Mouse (Mus musculus): ENCODE measurements around the gene Wfdc15a.

Wfdc15a gene

DNA sequence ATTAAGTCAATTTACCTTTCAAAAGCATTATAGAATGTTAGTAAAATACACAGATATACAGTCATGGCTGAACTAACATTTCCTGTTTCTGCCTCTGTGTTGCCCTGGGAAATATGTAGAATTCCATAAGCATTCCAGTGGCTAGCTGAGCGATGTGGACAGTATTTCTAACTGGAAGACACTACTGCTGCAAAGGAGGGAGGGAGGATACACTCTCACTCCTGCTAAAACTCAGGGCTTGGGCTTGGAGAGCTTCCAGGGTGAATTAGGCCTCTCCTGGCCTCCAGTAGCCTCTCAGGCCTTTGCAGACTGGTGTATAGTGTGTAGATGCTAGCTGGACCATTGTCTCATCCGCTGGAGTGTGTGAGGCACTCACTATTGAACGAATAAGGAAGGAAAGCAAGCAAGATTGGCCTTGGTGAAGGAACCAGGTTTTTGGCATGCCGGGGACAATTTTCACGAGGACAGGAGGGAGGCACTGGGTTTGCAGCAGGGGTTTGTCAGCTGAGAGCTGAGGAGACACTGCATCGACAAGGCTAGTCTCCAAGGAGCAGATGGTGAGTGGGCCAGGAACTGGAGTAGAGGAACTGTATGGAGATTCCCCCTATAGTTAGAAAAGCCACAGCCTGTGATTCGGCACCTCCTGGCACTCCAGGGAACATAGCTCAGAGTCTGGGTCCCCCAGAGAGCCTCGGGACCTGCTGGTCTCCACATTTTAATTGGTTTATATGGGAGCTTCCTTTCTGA is 25.1 kb downstream of the Wfdc15a start:
- no peak for DNase-seq

DNA sequence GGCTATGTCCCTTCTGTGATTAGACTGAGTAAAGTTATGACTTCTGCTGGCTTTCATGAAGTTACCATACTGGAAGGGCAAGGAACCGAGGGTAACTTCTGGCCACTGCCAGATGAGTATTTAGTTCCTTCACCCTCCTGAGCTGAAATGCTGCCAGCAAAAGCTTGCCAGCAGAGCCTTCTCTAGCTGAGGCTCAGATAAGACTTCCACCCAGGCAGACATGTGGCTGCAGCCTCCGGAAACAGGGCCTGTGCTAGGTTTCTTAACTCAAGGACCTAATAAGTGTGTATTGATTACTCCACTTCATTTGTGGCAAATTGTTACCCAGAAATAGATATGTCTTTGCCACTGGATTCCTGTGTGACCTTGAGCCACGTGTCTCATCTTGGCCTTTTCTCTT is 26.5 kb downstream of the Wfdc15a start:
- DNase-seq, result no peak

DNA sequence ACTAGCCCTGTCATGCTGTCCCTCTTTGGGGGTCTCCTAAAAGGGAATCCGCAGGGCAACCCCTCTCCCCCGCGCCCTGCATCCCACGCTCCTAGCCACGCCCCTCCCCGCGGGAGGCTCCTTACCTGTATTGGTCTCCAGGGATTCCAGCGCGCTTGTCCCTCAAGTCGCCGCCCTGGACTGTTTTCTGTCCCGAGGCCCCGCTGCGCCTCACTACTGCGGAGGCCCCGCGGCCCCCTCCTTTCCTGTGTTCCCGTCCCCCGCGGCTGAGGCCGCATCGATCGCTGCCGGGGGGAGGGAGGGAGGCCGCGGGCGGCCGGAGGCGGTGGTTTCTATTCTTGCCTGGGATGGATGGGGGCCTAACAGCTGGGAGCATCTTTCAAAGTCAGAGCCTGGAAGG is 29.0 kb downstream of the Wfdc15a start, which contains the start of gene Kcns1:
Kcns1 (minus strand) TSS at position 212 of the 400 bp plus-strand sequence.
- no peak for DNase-seq

DNA sequence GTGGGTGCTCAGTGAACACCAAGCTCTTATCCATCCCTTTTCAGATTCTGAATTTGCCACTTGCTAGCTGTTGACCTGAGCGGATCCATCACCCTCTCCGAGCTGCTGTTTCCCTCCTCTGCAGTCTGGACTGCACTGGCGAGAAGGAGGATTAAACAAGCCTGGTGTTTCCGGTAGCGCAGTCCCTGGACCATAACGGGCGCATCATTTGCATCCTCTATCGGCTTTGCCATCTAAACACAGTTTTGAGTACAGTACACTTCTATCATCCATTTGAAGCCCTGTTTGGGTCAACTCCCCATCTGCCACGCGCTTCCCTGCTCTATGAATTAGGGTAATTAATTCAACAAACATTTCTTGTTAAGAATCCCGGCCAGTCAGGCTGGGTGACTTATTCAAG is 29.6 kb downstream of the Wfdc15a start:
- no peak for DNase-seq

DNA sequence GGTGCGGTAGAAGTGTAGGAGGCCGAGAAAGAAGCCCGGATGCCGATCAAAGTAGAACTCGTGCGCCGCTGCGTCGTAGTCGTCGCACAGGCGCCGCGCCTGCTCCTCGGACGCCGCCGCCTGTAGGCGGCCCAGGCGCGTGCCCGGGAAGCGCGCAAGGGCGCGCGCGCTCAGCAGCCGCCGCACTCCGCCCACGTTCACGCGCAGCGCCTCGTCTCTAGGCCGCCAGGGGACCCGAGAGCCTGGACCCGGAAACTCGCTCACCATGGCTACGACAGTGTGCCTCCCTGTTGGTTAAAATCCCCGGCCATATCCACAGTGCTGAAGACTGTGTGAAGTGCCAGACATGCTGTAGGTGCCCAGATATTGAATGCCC is 31.4 kb downstream of the Wfdc15a start:
- peak; percentile 63 for DNase-seq

DNA sequence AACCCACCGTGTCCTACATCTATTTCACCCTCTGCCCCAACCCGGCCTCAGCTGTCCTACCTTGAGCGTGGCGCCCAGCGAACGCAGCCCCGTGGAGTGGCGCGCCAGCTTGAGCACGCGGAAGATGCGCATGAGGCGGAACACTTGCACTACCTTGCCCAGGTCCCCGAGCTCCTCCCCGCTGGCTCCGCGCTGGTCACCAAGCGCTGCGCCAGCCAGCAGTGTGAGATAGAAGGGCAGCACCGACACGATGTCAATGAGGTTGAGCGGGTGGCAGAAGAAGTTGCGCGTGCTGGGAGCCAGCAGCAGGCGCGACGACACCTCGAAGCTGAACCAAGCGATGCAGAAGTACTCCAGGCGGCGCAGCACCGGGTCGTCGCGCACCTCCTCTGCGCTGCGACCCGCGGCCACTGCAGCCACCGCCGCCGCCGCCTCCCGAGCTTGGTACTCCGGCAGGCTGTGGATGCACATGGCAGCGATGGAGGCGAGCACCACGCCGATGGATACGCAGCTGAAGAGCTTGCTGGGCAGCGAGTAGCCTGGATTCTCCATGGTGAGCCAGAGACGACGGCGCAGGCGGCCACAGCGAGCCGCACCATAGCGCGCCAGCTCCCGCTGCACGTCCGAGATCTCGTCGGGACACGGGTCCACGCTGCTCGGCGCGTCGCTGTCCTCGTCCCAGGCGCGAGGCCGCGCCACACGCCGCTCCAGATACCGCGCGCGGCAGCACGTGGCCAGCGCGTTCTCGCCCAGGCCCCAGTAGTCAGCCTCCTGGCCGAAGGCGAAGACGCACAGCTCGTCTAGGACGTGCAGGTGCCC is 32.0 kb downstream of the Wfdc15a start:
- DNase-seq, result no peak

DNA sequence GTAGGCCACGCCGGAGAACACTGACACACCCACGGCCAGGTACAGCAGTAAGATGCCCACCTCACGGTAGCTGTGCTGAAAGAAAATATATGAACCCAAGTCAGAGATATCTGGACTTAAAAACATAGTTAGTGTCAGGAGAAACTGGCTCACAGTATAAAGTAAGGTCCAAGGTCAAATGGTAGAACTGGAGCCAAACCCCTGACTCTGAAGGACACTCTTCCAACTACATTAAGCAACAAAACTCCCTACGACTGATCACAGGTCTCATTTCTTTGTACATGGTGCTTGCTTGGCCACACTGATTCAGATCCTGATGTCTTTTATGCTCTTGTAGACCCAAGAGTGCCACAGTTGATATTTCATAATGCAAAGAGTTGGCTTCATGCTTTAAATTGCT is 35.0 kb downstream of the Wfdc15a start:
- no peak for DNase-seq

DNA sequence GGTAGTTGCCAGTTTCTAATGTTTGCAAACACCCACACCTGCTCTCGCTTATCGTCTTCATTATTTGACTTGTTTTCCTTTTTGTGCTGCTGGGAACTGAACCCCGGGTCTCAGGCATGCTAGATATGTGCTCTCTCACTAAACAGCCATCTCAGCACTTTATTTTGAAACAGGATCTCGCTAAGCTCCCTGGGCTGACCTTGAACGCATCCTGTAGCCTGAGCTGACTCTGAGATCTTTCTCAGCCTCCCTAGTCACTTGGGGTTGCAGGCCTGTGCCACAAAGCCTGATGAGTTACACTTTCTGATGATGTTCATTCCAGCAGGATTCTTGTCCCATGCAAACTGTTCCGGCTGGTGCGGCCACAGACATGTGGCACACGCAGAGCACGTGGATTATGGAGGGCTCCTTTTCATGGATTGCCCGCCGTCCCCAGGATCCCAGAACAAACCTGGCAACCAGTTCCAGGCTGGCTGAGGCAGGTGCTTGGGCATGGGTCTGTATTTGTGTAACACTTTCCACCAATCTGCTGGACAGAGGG is 38.3 kb downstream of the Wfdc15a start:
- DNase-seq, result no peak

DNA sequence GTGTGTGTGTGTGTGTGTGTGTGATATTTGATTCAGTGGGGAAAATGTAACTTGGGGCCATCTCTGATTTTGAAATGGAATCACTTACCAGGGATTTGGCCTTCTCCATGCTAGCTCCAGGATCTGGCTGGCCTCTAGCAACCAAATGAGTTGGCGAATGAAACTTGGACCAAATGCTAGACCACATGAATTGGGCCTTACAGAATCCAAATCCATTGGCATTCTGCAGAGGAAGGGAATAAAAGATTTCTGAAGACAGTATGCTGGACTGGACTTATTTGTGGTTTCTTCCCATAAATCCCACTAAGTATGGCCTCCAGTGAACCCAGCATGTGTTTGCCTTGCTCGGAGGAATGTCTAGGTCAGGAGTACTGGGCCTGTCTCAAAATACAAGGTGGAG is 41.1 kb downstream of the Wfdc15a start:
- DNase-seq, result no peak

DNA sequence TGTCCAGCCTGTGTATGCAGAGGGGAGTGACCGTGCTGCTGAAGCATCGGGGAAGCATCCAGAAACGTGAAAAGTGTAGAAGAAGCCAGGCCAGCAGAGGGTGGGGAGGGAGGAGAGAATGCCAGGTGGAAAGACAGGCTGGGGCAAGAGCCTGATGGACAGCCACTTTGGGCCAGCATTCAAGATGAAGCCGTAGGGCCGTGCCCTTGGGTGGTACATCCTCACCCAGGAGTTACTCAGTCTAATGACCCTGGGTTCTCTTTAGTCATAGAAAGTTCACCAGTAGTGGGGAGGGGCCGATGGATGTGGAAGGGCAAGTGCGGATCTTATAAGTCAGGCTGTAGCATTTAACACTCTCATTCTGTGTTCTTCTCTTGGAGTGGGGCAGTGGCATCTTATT is 43.8 kb downstream of the Wfdc15a start:
- DNase-seq, result no peak

DNA sequence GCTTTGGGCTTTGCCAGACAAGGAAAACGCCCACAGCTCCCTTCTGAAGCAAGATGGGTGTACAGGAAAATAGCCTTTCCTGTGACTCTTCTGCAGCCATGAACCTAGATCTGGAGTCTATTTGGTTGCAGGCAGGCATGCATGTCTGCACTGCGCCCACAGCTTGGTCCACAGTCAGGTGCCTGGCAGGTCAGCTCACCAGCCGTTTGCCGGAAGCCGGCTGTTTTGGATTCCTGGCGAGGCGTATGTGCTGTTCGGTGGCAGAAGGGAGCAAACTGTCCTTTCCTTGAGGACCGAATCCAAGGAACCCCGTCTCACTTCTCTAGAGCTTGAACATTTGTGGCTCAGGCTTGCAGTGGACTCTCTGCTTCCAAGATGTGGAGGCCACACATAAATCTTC is 45.9 kb downstream of the Wfdc15a start:
- no peak for DNase-seq

DNA sequence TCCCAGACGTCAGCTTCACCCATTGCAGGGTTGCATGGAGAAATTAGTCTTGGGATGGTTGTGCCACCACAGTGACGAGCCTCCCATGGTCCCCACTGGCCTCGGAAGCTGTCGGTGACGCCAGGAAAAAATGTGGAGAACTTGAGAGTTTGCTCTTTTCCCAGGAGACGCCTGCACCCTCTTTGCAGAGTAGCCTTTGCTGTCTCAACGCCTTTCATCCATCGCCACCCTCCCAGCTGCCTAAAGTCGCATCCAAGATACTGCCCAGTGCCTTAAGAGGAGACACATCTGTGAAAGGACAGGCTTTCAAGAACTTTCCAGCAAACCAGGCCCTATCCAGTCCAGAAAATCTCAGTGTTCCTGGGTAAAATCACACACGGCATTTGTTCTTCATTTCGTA is 47.6 kb downstream of the Wfdc15a start:
- no peak for DNase-seq

DNA sequence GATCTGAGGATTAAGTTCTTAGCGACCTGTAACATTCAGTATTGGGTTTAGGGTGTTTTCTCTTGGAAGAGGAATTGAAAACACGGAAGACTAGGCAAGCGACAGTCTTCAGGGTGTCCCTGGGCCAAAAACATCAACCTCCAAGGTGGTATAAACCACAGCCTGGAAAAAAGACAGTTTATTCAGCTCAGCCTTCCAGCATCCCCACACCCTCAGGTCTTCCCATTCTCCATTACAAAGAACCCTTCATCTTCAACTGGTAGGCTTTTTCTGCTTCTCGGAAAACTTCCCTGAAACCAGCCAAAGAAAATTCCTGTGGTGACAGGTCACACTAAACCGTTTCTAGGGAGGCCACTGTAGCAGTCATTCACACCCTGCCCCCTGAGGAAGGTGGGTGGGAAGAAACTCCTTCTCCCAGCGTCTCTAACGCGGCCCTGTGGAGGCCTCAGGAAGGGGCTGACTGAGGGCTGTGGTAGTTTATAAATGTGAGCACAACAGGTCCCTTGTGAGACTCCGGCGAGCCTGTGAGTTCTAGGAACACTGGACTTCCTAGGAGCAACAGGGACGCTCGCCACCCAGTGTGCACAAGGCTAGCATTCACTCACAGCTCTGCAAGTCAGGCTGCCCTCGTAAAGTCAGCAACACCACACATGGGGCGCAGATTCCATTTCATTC is 49.7 kb downstream of the Wfdc15a start:
- DNase-seq, result no peak
